Mouse (Mus musculus): ENCODE measurements around the gene Tst. TPM values are rescaled to one million over a fixed set of nuclear protein-coding genes. Genes with fewer than 3 reads are reported as not detected.
A peak's percentile ranks its signal among the peaks of the same experiment; 100 is the strongest.

Gene Tst
- total RNA-seq (2022): 10 to 100 TPM; 36.9 to 47.4 (median 42.3) TPM

DNA sequence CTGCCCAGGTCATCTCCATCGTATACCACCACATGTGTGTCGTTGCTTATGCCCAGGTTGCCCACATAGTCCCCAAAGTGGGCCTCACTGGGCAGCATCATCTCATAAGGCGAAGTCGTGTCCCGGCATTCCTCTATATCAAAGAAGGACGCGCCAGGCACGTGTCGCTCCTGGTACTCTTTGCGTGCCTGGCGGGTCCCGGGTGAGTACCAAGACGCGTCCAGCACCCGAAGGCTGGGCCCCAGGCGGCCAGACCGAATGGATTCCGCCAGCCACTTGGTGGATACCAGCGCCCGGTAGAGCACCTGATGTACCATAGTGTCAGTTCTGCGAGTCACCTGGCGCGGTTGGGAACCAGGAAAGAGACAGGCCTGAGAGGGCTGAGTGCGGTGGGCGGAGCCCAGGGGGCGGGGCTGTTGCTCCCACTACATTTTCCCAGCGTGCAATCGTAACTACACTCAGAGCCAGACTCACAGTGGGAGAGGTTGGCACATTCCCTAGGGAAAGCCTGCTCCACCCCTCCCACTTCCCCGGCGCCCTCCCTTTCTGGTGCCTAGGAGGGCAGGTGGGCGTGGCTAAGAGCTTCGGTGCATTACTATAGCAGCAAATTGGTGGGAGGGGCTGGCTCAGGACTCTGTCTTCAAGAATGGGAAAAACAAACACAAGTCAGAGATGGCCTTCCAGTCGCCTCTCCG lies at the start of gene Tst:
TSS of gene Tst (minus strand) at position 391 of the 695 bp plus-strand sequence.
- peak; percentile 90 to 95 for DNase-seq (ENCODE audit: low spot score in 2 of 2)

DNA sequence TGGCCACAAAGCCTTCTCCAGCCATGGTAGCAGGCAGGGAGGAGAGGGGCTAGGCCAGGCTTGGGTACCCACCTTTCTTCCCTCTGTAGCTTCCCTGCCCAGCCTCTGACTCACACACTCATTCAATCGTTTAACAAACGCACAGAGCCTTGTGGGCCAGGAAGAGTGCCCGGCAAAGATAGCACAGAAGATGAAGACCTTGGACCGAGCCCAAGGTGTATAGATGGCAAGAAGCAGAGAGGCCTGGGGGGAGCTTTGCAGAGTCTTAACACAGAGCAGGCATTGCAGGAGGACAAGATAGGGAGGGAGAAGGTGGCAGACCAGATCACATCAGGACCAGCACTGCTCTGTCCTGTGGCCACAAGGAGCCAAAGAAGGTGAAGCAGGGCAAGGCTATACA lies 49.5 kb upstream of the Tst start:
- no peak for DNase-seq (ENCODE audit: low spot score in 2 of 2)

DNA sequence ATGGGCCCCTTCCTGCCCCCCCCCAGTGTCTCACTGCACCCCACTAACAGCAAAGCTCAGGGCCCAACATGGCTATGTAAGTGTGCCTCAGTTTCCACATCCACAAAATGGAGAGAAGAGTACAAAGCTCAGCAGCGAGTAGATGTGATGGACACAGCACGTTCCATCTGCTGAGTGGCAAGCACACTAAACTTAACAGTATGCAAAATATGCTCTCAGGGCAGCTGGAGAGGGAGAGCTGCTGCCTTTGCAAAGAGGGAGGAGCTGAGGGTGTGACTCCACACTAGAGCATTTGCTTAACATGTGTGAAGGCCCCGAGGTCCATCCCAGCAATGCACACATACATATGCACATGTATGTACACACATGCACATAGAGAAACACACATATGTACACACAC lies 47.2 kb upstream of the Tst start:
- DNase-seq (ENCODE audit: low spot score in 2 of 2): no peak

DNA sequence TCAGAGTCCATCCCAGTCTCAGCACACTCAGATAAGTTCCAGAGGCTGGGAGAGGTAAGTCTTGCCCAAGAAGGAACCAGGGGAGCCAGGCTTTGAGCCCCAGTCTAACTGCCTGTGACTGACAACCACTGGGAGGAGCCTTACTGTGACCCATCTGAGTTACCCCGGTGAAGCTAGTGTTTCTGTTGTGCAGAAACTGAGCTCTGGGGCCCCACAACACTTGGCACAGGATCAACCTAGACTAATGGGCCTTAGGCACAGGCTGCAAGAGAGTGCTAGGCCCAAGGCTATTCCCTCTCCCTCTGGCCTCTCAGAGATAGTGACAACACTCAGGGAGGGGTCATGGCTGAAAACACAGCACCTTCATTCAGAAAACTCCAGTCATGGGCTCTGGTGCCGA lies 45.5 kb upstream of the Tst start:
- DNase-seq (ENCODE audit: low spot score in 2 of 2): no peak

DNA sequence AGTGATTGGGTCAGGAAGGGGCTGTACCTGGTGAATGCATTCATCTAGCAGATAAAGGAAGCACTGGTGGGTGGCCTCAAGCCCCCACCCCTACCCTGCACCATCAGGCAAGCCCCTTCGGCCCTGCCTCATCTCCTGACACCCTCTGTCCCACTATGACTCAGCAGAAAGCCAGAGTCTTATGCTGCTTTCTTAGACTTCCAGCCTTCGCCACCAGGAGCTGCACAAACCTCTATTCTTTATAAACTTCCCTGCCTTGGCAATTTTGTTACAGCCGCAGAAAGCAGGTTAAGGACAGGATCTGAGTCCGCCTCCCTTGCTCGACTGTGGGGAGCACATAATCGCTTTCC lies 44.7 kb upstream of the Tst start:
- no peak for DNase-seq (ENCODE audit: low spot score in 2 of 2)

DNA sequence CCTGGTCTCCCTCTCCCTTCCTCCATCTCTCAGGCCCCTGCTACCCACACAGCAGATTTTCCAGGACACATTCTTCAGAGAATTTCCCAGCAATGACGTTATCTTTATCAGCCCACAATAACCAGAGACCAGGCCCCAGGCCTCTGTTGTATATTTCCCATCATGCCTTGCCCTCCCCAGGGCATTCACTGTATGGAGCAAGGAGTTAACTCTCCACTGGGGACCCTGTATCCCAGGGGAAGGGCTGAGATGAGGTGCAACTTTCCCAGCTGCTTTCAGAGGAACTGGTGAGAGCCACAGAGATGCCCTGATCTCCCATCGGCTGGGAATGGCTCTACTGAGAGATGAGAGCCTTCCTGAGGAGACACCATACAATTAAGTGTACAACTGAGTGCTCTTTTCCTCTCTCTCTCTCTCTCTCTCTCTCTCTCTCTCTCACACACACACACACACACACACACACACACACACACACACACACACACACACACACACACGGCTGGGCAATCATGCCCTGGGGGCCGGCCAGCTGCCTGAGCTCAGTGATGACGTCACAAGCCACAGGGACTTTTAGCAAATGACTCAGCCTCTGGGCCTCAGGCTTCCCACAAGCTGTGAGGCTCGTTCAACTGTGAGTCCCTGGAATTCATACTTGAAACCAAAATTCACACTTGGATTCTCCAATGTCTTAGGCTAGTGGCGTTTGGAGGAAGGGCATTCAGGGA lies 44.1 kb upstream of the Tst start:
- DNase-seq (ENCODE audit: low spot score in 2 of 2): no peak

DNA sequence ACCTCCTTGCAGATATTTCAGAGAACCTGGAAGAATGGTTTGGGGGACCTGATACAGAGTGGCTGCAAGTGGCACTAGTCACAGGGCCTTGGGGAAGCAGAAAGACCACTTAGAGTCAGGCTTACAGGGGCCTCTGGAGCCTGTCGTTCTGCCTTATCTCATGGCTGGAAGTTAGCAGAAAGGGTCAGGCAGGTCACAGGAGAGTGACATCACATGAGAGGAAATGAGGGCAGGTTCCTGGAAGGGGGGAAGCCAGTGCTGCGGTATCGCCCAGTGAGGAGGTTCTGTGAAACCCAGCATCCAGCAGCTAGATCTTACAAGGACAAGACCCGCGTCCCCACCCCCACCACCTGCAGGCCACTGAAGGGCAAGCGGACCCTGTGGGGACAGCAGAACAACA lies 43.4 kb upstream of the Tst start:
- DNase-seq (ENCODE audit: low spot score in 2 of 2): no peak

DNA sequence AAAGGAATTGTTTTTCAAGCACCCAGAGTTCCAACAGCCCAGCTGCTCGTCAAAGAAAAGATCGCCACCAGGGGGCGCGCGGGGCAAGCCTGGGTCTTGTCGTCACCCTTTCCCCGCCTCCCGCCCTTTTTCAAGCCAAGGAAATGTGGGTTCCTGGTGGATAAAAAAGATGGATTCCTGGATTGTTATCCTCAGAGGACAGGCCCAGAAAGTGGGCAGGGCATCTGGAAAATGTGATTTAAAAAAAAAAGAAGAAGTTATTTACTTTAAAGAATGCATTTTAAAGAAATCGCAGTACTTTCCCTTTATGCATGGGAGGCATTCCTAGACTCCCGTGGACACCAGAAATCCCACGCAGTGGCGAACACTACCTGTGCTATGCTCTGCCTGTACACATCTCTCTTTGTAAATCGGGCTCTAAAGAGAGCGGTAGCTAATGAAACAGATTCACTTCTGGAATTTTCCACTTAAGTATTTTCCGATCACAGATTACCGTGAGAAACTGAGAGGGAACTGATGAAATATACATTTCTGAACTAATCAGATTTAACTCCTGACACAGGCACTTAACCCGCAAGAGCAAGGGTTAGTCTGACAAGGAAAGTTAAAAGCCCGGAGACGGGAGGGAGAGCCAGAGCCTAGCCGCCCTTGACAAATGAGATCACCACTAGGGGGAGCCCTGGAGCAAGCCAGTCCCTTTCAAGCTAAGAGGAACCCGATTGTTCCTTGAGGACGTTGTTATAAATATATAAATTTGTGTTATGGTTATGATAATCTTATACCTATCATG lies 42.2 kb upstream of the Tst start:
- peak; percentile 86 to 94 for DNase-seq (ENCODE audit: low spot score in 2 of 2)

DNA sequence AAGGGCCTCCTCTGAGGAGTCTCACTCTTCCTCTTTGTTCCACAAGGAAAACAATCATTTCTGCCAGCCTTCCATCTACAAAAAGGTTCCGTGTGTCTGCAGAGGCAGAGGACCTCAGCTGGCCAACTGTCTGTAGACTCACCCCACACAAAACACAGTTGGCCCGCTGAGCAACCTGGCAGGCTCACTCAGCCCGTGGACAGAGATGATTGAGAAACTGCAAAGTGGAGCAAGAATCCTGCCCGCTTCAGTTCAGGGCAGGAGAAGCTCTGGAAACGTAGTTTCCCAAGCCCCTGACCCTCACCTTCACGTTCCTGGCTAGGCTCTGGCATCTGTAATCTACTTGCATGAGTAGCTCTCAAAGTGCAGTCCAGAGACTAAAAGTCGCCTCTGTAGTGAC lies 41.4 kb upstream of the Tst start:
- no peak for DNase-seq (ENCODE audit: low spot score in 2 of 2)

DNA sequence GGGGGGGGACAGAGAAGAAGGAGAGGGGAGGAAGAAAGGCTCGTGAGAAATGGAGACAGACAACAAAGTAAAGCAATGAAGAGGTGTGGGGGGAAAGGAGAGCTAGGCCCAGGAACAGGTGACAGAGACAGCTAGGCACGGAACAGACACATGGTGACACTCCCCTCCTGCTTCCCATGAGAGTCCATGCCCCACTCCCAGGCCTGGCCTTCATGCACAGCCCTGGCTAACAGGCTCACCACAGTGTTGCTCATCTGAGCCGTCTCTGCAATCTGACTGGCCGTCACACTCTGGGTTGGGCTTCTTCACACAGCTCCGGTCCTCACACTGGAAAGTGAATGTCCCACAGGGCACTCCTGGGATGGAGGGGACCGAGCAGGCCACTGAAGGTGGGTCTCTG lies 38.1 kb upstream of the Tst start:
- DNase-seq (ENCODE audit: low spot score in 2 of 2): no peak

DNA sequence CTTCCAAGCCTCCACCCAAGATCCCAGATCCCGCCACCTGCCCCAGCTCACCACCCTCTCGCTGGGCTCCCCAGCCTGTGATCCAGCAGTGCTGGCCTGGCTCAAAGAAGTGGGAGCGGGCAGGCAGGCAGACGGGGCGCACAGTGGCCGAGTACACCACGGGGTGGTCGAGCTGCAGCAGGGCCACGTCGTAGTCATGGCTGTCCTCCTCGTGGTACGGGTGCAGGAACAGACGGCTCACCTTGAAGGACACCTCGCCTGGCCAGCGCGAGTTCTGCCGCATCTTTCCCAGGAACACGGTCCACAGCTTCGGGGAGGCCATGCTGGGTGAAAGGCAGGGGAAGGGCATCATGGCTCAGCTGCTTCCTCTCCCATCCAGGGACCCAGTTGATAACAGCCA lies 36.5 kb upstream of the Tst start:
- no peak for DNase-seq (ENCODE audit: low spot score in 2 of 2)

DNA sequence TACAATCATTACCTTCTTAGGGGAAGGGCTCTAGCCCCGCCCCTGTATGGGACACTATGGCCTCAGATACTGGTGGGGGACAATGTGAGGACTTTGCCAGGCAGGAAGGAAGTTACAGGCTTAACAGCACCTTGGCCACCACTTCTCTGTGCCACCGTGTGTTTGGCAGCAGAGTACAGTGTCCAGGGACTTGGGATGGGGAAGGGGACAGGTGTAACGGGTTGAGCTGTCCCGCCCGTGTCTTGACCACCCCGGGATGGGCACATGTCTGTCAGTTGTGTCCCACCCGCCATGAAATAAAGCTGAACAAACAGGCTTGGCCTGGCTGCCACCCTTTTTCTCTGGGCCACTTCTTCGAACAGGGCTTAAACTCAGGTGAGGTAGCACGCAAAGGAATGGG lies 33.3 kb upstream of the Tst start:
- DNase-seq (ENCODE audit: low spot score in 2 of 2): no peak

DNA sequence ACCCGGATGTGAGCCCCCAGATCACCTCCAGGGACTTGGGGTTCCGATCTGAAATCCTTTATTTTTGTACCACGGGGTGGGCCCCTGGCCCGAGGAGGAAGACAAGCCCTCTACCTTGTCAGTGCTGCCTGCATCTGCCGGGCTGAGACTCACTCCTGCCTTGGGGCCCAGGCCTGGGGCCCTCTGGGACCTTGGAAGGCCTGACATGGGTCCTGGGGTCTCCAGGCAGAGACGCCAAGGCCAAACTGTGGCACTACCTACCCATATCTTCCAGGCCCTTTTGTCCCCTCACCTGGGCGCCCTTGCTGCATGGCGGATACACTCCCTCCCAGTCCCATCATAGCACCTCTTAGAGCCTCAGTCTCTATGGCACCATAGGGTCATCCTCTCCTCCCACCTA lies 32.8 kb upstream of the Tst start:
- no peak for DNase-seq (ENCODE audit: low spot score in 2 of 2)

DNA sequence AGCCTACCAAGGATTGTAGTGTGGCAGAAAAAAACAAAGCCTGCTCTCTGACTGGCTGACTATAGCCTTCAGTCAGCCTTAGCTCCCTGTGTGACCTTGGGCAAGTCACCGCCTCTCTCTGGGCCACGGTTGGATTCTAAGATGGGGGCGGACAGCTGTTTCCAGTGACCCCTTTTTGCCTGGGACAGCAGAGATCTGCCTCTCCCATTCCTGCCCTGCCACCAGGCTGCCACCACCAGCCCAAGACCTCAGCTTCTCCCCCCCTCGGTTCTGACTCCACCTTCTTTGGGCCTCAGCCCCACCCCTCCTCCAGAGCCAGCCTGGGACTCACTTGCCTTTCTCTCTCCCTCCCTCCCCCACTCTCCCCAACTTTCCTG lies 32.3 kb upstream of the Tst start:
- DNase-seq (ENCODE audit: low spot score in 2 of 2): no peak

DNA sequence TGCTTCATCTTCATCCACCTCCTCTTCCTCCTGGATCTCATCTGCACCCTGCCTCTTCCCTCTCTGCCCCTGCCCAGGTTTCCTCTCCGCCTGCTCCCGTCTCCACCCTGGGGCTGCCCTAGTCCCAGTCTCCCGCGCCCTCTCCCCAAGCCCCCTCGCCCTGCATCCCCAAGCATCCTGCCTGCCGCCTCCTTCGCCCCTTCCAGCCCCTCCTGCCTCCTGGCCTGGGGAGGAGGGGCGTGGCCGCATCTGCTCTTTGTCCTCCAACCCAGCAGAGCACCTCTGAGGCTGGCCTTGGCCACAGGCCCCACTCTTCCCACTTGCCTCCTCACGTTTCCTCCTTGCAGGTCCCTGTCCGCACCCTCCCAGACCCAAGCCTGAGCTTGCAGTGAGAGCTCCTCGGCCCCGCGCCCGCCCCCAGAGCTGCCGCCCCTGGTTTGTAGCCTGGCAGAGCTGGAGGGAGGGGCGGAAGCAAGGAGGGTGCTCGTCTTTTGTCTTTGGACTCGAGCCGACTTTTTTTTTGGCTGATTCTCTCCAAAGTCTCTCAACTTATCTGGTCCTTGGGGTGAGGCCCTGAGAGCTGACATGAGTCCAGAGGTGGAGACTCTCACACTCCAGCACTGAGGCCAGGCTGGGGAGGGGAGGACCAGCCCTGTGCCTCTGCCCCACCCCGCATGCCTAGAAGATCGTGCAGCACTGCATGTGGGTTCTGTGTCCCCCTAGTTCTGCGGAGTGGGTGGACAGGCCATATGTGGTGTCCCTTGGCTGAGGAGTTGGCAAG lies 31.7 kb upstream of the Tst start:
- DNase-seq (ENCODE audit: low spot score in 2 of 2): no peak

DNA sequence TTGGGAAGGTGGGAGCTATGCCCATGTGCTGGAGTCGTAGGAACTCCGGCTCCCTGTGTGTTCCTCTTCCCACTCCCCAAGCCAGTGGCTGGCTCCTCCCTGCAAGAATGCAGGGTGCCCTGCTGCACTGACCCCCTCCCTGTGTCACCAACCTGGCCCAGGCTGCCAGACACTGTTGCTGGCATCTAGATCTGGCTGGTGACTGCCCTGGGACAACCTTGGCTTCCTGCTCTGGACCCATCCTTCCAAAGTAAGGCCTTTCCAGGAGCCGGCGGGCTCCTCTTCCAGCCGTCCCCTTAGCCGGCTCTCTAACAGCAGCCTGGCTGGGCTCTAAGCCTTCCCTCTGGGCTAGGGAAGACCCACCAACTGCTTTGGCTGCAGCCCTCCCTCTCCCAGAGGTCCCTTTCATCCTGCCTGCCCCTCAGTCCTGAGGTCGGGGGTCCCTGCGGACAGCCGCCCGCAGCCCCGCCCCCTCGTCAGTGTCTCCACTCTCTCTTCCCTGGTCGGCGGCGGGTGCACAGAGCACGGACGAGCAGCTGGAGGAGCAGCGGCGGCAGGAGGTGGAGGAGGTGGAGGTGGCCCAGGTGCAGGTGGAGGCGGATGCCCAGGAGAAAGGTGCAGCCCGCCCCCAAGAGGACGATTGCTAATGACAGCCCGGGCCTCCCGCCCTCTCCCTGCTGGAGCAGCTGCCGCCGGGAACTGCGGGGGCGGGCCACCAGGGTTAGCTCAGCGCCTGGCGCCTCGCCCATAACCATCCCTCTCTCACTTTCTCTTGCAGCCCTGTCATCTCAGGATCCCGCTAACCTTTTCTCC lies 30.9 kb upstream of the Tst start:
- DNase-seq (ENCODE audit: low spot score in 2 of 2): peak; percentile 90 to 92

DNA sequence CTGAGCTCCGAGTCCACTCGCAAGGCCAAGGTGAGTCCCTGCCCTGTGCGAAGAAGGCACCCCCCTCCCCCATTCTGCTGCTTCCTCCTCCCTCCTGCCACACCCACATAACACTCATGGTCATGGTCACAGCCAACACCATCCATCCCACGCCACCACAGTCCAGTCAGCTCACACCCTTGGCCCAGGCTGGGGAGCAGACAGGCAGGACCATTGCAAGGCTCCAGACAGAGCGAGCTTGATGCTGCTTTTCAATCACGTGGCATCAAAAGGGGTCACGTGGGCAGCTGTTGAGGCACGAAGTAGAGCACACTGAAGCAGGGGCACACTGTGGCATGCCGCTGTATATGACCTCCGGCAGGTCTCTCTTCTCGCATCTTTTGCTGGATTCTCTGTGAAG lies 30.0 kb upstream of the Tst start:
- no peak for DNase-seq (ENCODE audit: low spot score in 2 of 2)

DNA sequence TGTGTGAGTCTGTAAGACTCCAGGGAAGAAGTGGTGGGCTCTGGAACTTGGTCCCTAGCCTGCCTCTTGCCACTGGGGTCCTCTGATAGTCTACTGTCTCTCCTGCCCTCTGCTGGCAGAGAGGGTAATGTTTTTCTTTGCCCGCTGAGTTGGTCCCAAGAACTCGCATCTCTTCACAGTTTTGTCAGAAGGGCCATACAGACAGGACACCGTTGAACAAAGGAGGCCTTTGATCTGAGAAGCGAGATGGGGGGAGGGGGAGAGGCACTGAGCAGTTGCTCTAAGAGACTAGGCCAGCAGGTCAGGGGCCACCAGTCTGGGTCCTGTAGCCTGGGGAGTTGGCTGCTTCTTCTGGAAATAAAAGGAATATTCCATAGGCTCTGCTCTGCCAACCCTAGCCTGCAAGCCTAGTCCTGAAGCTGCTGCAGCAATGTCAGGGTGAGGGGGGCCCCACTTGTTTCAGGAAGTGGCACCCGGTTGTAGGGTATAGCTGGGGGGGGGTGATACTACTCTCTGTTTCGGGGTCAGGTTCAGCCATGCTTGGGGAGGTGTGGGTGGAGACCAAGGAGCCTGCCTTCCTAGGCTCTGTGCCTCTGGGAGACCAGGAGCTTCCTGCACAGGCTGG lies 29.3 kb upstream of the Tst start:
- DNase-seq (ENCODE audit: low spot score in 2 of 2): peak in 1 of 2 experiments; percentile 62

DNA sequence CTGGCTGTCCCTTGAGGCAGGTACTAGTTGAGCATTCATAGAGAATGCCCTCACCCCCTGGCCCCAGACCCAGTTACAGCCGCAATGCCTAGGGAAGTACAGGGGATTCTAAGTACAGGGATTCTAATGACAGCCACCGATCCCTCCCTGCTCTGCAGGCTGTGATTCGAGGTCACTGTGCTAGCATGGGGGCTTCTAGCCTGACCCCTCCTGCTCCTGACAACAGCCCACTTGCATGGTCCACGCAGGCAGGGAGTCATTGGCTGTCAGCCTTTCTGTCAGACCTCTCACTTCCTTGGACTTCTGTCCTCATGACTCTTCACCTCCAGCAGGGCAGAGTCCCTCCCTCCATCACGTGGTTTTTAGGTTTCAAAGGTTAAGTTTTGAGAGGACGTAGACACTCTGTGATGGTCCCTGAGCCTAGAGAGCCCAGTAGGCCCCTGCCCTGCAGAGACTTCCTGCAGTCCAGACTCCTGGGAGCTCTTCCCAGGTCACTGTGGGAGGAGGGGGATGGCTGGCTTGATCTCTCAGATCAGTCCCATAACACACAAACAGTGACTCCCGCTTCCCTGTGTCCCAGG lies 25.9 kb upstream of the Tst start:
- DNase-seq (ENCODE audit: low spot score in 2 of 2): no peak

DNA sequence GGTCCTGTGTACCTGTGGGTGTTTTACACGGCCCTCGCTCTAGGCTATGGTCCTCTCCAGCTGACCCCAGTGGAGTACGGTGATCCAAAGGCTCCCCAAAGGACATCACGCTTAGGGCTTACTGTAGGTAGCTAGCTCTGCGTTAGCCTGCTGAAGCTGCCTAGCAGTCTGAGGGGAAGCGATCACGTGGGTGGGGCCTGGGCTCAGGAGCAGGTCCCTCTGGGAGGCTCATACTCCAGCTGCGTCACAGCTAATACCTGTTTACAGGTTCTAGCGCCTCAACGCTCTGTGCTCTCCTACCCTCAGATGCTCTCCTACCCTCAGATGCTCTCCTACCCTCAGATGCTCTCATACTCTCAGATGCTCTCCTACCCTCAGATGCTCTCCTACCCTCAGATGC lies 25.2 kb upstream of the Tst start:
- DNase-seq (ENCODE audit: low spot score in 2 of 2): no peak

Measured in layer of hippocampus, adult 8-10 months (tissue).